ENCODE assay signal across 16 mouse cellular contexts in genomic region chr6:94588365-94588764, GRCm38 (mm10).
"Had no signal": no experiment of that assay in that cellular context is flagged by ENCODE, and none has a peak within 500 bp of the region (broad histone marks: within the 10 kb centered on the region; RNA-seq: fewer than 3 reads in every experiment).

No protein-coding gene starts in this region.

- H3K27me3 ChIP-seq: limb, embryonic 13.5 days; liver, embryonic 12.5 days; liver, embryonic 15.5 days; lung, embryonic 15.5 days; midbrain, embryonic 13.5 days had no signal

- H3K27ac ChIP-seq: kidney, postnatal 0 days; limb, embryonic 13.5 days; liver, embryonic 12.5 days; liver, embryonic 15.5 days; lung, embryonic 15.5 days; midbrain, embryonic 13.5 days had no signal

- H3K9me3 ChIP-seq: limb, embryonic 13.5 days; liver, embryonic 15.5 days; lung, embryonic 15.5 days; midbrain, embryonic 13.5 days had no signal

- H3K4me1 ChIP-seq: liver, embryonic 12.5 days; liver, embryonic 15.5 days had no signal

- DNase-seq: kidney, adult 2 months; kidney, postnatal 36 days; left cerebral cortex, postnatal 4 days; liver; lung, adult 18-20 months; lung, postnatal 10 days; lung, postnatal 4 days; thymus, adult 18-20 months; thymus, postnatal 36 days had no signal

- H3K9ac ChIP-seq: limb, embryonic 13.5 days; liver, embryonic 12.5 days; liver, embryonic 15.5 days; lung, embryonic 15.5 days; midbrain, embryonic 13.5 days had no signal

- H3K4me3 ChIP-seq: limb, embryonic 13.5 days; liver, embryonic 12.5 days; liver, embryonic 15.5 days; lung, embryonic 15.5 days; midbrain, embryonic 13.5 days had no signal

- H3K36me3 ChIP-seq: limb, embryonic 13.5 days; liver, embryonic 12.5 days; liver, embryonic 15.5 days; lung, embryonic 15.5 days; midbrain, embryonic 13.5 days had no signal

- H3K4me2 ChIP-seq: limb, embryonic 13.5 days; liver, embryonic 12.5 days; liver, embryonic 15.5 days; lung, embryonic 15.5 days; midbrain, embryonic 13.5 days had no signal

- ATAC-seq: intestine, postnatal 0 days; liver, embryonic 12.5 days; midbrain, embryonic 13.5 days had no signal
